Mouse (Mus musculus) kidney, embryonic 15.5 days (tissue): ENCODE measurements around the gene Olfr1357. TPM values are rescaled to one million over a fixed set of nuclear protein-coding genes. Genes with fewer than 3 reads are reported as not detected.

Experiments
- ATAC-seq: fragments of 200-750 bp; cut with Nextera tagmentation; replicated peaks from 2 replicates; pipeline ENCODE4 v1.8.0; 2017; ENCODE audit warnings: moderate TSS enrichment; ENCODE audit not compliant: low FRiP score
- H3K27ac ChIP-seq: fragments of 300-500 bp; sonication (generic); 2 replicates; pipeline ENCODE4 v1.5.1; 2015; ENCODE audit warnings: mild to moderate bottlenecking, inconsistent platforms
- H3K27me3 ChIP-seq: fragments of 300-500 bp; sonication (generic); 2 replicates; pipeline ENCODE4 v1.6.1; 2015; ENCODE audit warnings: inconsistent platforms
- H3K36me3 ChIP-seq: fragments of 300-500 bp; sonication (generic); 2 replicates; pipeline ENCODE4 v1.6.1; 2015; ENCODE audit warnings: inconsistent platforms
- H3K4me1 ChIP-seq: fragments of 300-500 bp; sonication (generic); 2 replicates; pipeline ENCODE4 v1.6.1; 2015; ENCODE audit warnings: inconsistent platforms
- H3K4me2 ChIP-seq: fragments of 300-500 bp; sonication (generic); 2 replicates; pipeline ENCODE4 v1.6.1; 2015; ENCODE audit warnings: moderate library complexity, mild to moderate bottlenecking, inconsistent platforms
- H3K4me3 ChIP-seq: fragments of 300-500 bp; sonication (generic); replicated peaks from 2 replicates; pipeline ENCODE4 v1.5.1; 2015; ENCODE audit warnings: mild to moderate bottlenecking, inconsistent platforms
- H3K9ac ChIP-seq: fragments of 300-500 bp; sonication (generic); 2 replicates; pipeline ENCODE4 v1.6.1; 2015; ENCODE audit warnings: mild to moderate bottlenecking, inconsistent platforms
- H3K9me3 ChIP-seq: fragments of 300-500 bp; sonication (generic); replicated peaks from 2 replicates; pipeline ENCODE4 v1.6.1; 2016; ENCODE audit warnings: inconsistent platforms
- WGBS: fragments of 180-500 bp; shearing (Covaris S2); methylation state at CpG from one replicate; pipeline ENCODE4 v1.1.7; 2015; ENCODE audit warnings: mixed read lengths; 5-methylcytosine and 5-hydroxymethylcytosine counted together
- polyA plus RNA-seq: library from polyadenylated mRNA; unstranded; fragments of >200 nt; fragmentation: Nextera tagmentation; extraction: Ambion mirVana; gene quantifications from 2 replicates; pipeline ENCODE4 v1.2.1, GENCODE M21; 2015

The Olfr1357 gene
- polyA plus RNA-seq, 1 experiment from 2014 or later, result not detected

GRCm38 (mm10) chr10:78592856-78593379 lies 25.0 kb downstream of the Olfr1357 start:
- Histone ChIP-seq H3K4me3 (no peak overlapping the region), H3K27me3 (no peaks in the 10 kb centered on the region), H3K4me1 (peaks cover 18% of the 10 kb centered on the region), H3K9ac (no peak overlapping the region), H3K27ac (no peak overlapping the region), H3K36me3 (peaks cover 18% of the 10 kb centered on the region), H3K9me3 (no peaks in the 10 kb centered on the region), H3K4me2 (no peak overlapping the region)
- no peak for ATAC-seq
- 86% methylated on average over 4 of the region's 4 CpGs for WGBS

- Histone ChIP-seq H3K9me3 (no peaks in the 10 kb centered on the region), H3K27me3 (no peaks in the 10 kb centered on the region), H3K4me1 (peaks cover 18% of the 10 kb centered on the region), H3K36me3 (peaks cover 29% of the 10 kb centered on the region), H3K27ac (peak within 1 kb of the TSS; percentile 86), H3K9ac (peak within 1 kb of the TSS; percentile 79), H3K4me3 (peak within 1 kb of the TSS; percentile 60), H3K4me2 (peak within 1 kb of the TSS; percentile 70)
- peak; percentile 84 for ATAC-seq
- WGBS, result 3% methylated on average over 51 of the region's 54 CpGs
Measured at GRCm38 (mm10) chr10:78591406-78592328, 26.2 kb downstream of the Olfr1357 start, which contains the start of gene Syde1. Gene Syde1, minus strand, starts transcription at chr10:78591964.

- Histone ChIP-seq H3K36me3 (peaks cover 38% of the 10 kb centered on the region), H3K9me3 (no peaks in the 10 kb centered on the region), H3K9ac (peak overlapping the region; percentile 79), H3K27ac (peak overlapping the region; percentile 86), H3K4me3 (peak overlapping the region; percentile 60), H3K4me2 (peak overlapping the region; percentile 70), H3K4me1 (peaks cover 18% of the 10 kb centered on the region), H3K27me3 (no peaks in the 10 kb centered on the region)
- no peak for ATAC-seq
- 31% methylated on average over 9 of the region's 9 CpGs for WGBS
Measured at GRCm38 (mm10) chr10:78590744-78591143, 27.1 kb downstream of the Olfr1357 start.

GRCm38 (mm10) chr10:78589901-78590300 lies 28.0 kb downstream of the Olfr1357 start:
- peaks cover 18% of the 10 kb centered on the region for H3K4me1 ChIP-seq
- no peaks in the 10 kb centered on the region for H3K9me3 ChIP-seq
- ATAC-seq, result no peak
- H3K4me2 ChIP-seq, result peak overlapping the region; percentile 70
- 0 out of 2 replicates have a peak overlapping the region, but pooled peaks have one; percentile 9 for H3K9ac ChIP-seq
- 96% methylated on average over 8 of the region's 8 CpGs for WGBS
- H3K27ac ChIP-seq, result 0 out of 2 replicates have a peak overlapping the region, but pooled peaks have one; percentile 86
- H3K36me3 ChIP-seq, result peaks cover 47% of the 10 kb centered on the region
- H3K4me3 ChIP-seq, result peak overlapping the region; percentile 60
- no peaks in the 10 kb centered on the region for H3K27me3 ChIP-seq

- no peak overlapping the region for H3K4me3 ChIP-seq
- no peak overlapping the region for H3K4me2 ChIP-seq
- no peak for ATAC-seq
- H3K9ac ChIP-seq, result no peak overlapping the region
- H3K9me3 ChIP-seq, result no peaks in the 10 kb centered on the region
- 95% methylated on average over 18 of the region's 18 CpGs for WGBS
- peaks cover 53% of the 10 kb centered on the region for H3K36me3 ChIP-seq
- H3K4me1 ChIP-seq, result peaks cover 18% of the 10 kb centered on the region
- H3K27me3 ChIP-seq, result no peaks in the 10 kb centered on the region
- H3K27ac ChIP-seq, result no peak overlapping the region
Measured at GRCm38 (mm10) chr10:78589291-78589690, 28.6 kb downstream of the Olfr1357 start.

- ATAC-seq, result no peak
- peaks cover 78% of the 10 kb centered on the region for H3K36me3 ChIP-seq
- H3K4me2 ChIP-seq, result no peak overlapping the region
- H3K4me3 ChIP-seq, result no peak overlapping the region
- WGBS, result 93% methylated on average over 13 of the region's 13 CpGs
- peaks cover 13% of the 10 kb centered on the region for H3K4me1 ChIP-seq
- no peak overlapping the region for H3K27ac ChIP-seq
- H3K27me3 ChIP-seq, result no peaks in the 10 kb centered on the region
- no peaks in the 10 kb centered on the region for H3K9me3 ChIP-seq
- no peak overlapping the region for H3K9ac ChIP-seq
Measured at GRCm38 (mm10) chr10:78586026-78586425, 31.8 kb downstream of the Olfr1357 start.

GRCm38 (mm10) chr10:78585606-78586005 lies 32.3 kb downstream of the Olfr1357 start:
- no peak for ATAC-seq

GRCm38 (mm10) chr10:78584996-78585395 lies 32.9 kb downstream of the Olfr1357 start:
- no peak overlapping the region for H3K27ac ChIP-seq
- no peaks in the 10 kb centered on the region for H3K9me3 ChIP-seq
- no peak for ATAC-seq
- no peak overlapping the region for H3K9ac ChIP-seq
- H3K36me3 ChIP-seq, result peaks cover 88% of the 10 kb centered on the region
- H3K4me3 ChIP-seq, result no peak overlapping the region
- peaks cover 2% of the 10 kb centered on the region; the same call in 1 of the 2 replicates for H3K4me1 ChIP-seq
- WGBS, result 87% methylated on average over 1 of the region's 1 CpGs
- no peak overlapping the region for H3K4me2 ChIP-seq
- no peaks in the 10 kb centered on the region for H3K27me3 ChIP-seq

More at GRCm38 (mm10) chr10:78585606-78586005, 32.3 kb downstream of the Olfr1357 start:
- no peak overlapping the region for H3K9ac ChIP-seq
- no peaks in the 10 kb centered on the region for H3K9me3 ChIP-seq
- no peak overlapping the region for H3K27ac ChIP-seq
- no peaks in the 10 kb centered on the region for H3K27me3 ChIP-seq
- H3K36me3 ChIP-seq, result peaks cover 82% of the 10 kb centered on the region
- H3K4me2 ChIP-seq, result no peak overlapping the region
- 83% methylated on average over 22 of the region's 22 CpGs for WGBS
- H3K4me3 ChIP-seq, result no peak overlapping the region
- peaks cover 8% of the 10 kb centered on the region for H3K4me1 ChIP-seq

GRCm38 (mm10) chr10:78583939-78584338 lies 33.9 kb downstream of the Olfr1357 start:
- peaks cover 88% of the 10 kb centered on the region for H3K36me3 ChIP-seq
- no peak for ATAC-seq
- no peak overlapping the region for H3K9ac ChIP-seq
- H3K9me3 ChIP-seq, result no peaks in the 10 kb centered on the region
- no peaks in the 10 kb centered on the region for H3K27me3 ChIP-seq
- WGBS, result 84% methylated on average over 3 of the region's 3 CpGs
- no peak overlapping the region for H3K4me2 ChIP-seq
- no peak overlapping the region for H3K27ac ChIP-seq
- no peaks in the 10 kb centered on the region for H3K4me1 ChIP-seq
- H3K4me3 ChIP-seq, result no peak overlapping the region

GRCm38 (mm10) chr10:78583347-78583746 lies 34.5 kb downstream of the Olfr1357 start:
- Histone ChIP-seq H3K4me3 (no peak overlapping the region), H3K27me3 (no peaks in the 10 kb centered on the region), H3K9ac (no peak overlapping the region), H3K4me1 (no peaks in the 10 kb centered on the region), H3K4me2 (no peak overlapping the region), H3K36me3 (peaks cover 88% of the 10 kb centered on the region), H3K27ac (no peak overlapping the region), H3K9me3 (no peaks in the 10 kb centered on the region)
- no peak; the same call in 1 of the 2 replicates for ATAC-seq
- 70% methylated on average over 9 of the region's 9 CpGs for WGBS

- Histone ChIP-seq H3K9me3 (no peaks in the 10 kb centered on the region), H3K4me1 (no peaks in the 10 kb centered on the region), H3K4me3 (no peak overlapping the region), H3K4me2 (no peak overlapping the region), H3K27ac (no peak overlapping the region), H3K36me3 (peaks cover 85% of the 10 kb centered on the region), H3K27me3 (no peaks in the 10 kb centered on the region), H3K9ac (no peak overlapping the region)
- no peak for ATAC-seq
- 91% methylated on average over 7 of the region's 7 CpGs for WGBS
Measured at GRCm38 (mm10) chr10:78581121-78581520, 36.8 kb downstream of the Olfr1357 start.

GRCm38 (mm10) chr10:78578204-78578603 lies 39.7 kb downstream of the Olfr1357 start:
- Histone ChIP-seq H3K27ac (no peak overlapping the region), H3K4me2 (no peak overlapping the region), H3K36me3 (peaks cover 56% of the 10 kb centered on the region), H3K9ac (no peak overlapping the region), H3K27me3 (no peaks in the 10 kb centered on the region), H3K4me1 (peaks cover 8% of the 10 kb centered on the region), H3K4me3 (no peak overlapping the region), H3K9me3 (no peaks in the 10 kb centered on the region)
- no peak for ATAC-seq
- 61% methylated on average over 3 of the region's 3 CpGs for WGBS
